Mouse (Mus musculus): Measurements from ENCODE around the gene Gm14459. TPM values are rescaled to one million over a fixed set of nuclear protein-coding genes. Genes with fewer than 3 reads are reported as not detected.
"Not testable (repeated sequence)": the region's sequence is repeated elsewhere in the genome, so short reads cannot be mapped to it uniquely, and the experiment has no call there.

Gene Gm14459
- polyA plus RNA-seq (2015; fragmentation: Nextera tagmentation; extraction: Ambion mirVana): not detected in 2 replicates

DNA sequence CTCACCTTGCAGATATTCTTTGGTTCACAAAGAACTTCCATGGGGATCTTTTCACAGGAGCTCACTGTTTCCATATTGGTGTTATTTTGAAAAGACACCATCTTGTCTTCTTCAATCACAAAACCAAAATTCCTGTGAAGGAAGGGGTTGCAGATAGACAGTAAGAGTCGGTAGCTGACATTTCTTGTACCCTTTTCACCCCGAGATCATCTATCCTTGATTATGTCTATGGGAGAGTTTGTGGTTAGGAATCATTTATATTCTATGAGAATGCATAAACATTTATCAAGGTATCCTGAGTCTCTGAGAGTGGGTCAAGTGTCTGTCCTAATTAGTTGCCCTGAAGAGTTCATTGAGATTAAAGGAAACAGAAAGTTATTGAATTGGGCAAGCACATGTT lies at the start of gene Gm14459:
TSS of gene Gm14459 (minus strand) at position 101 of the 400 bp plus-strand sequence.
- H3K4me1 ChIP-seq (ENCODE audit: insufficient read depth): no peaks in the 10 kb centered on the region
- no peak within 1 kb of the TSS for H3K4me3 ChIP-seq (ENCODE audit: low read depth, low read length)
- TF ChIP-seq EP300 (IDR thresholded peaks at IDR 0.05; ENCODE audit: low read depth) (no peak), CTCF (IDR thresholded peaks at IDR 0.05; ENCODE audit: low read depth) (no peak)
- DNase-seq (no peak), ATAC-seq (no peak)
- H3K9me3 ChIP-seq (ENCODE audit: low read length): no peaks in the 10 kb centered on the region
- H3K4me2 ChIP-seq (ENCODE audit: low read depth, low read length): no peak within 1 kb of the TSS
- 69% methylated on average over 2 of the region's 2 CpGs for WGBS (ENCODE audit: insufficient replicate concordance)
- no peaks in the 10 kb centered on the region for H3K36me3 ChIP-seq (replicated peaks; ENCODE audit: insufficient read depth, low read length)
- no peaks in the 10 kb centered on the region for H3K27me3 ChIP-seq (ENCODE audit: insufficient read depth, low read length)
- no peak within 1 kb of the TSS for H3K27ac ChIP-seq (ENCODE audit: low read depth)
- no peak within 1 kb of the TSS for H3K9ac ChIP-seq (replicated peaks)

DNA sequence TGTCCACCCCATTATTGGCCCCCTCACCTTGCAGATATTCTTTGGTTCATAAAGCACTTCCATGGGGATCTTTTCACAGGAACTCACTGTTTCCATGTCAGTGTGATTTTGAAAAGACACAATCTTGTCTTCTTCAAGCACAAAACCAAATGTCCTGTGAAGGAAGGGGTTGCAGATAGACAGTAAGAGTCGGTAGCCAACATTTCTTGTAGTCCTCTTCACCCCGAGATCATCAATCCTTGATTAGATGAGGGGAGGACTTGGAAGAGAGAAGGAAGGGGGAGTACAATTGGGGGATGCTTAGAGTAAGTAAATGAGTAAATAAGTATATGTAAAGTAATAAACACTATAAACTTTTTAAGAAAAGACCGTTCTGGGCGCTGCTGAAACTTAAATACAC lies 23.4 kb upstream of the Gm14459 start, which contains the start of gene Ssxb6:
TSS of gene Ssxb6 (minus strand) at position 101 of the 400 bp plus-strand sequence.
- H3K27ac ChIP-seq (ENCODE audit: low read depth); ATAC-seq; H3K4me2 ChIP-seq (ENCODE audit: low read depth, low read length); H3K4me1 ChIP-seq (ENCODE audit: insufficient read depth); DNase-seq; H3K27me3 ChIP-seq (ENCODE audit: insufficient read depth, low read length); H3K36me3 ChIP-seq (replicated peaks; ENCODE audit: insufficient read depth, low read length); H3K9ac ChIP-seq (replicated peaks); H3K4me3 ChIP-seq (ENCODE audit: low read depth, low read length); H3K9me3 ChIP-seq (ENCODE audit: low read length): not testable (repeated sequence)
- WGBS (ENCODE audit: insufficient replicate concordance): 60% methylated on average over 4 of the region's 4 CpGs

Other genes starting within 250 kb of the Gm14459 start
- not detected in 2 replicates for gene Ssxb10, start 197.5 kb downstream of the Gm14459 start, polyA plus RNA-seq (2015; fragmentation: Nextera tagmentation; extraction: Ambion mirVana)
- not detected in 2 replicates for gene Ssxb9, start 158.0 kb downstream of the Gm14459 start, polyA plus RNA-seq (2015; fragmentation: Nextera tagmentation; extraction: Ambion mirVana)
- not detected in 2 replicates for gene Ssxb1, start 111.6 kb downstream of the Gm14459 start, polyA plus RNA-seq (2015; fragmentation: Nextera tagmentation; extraction: Ambion mirVana)
- not detected in 2 replicates for gene Ssxb2, start 63.2 kb downstream of the Gm14459 start, polyA plus RNA-seq (2015; fragmentation: Nextera tagmentation; extraction: Ambion mirVana)
- gene Ssxb6, start 23.3 kb upstream of the Gm14459 start, polyA plus RNA-seq (2015; fragmentation: Nextera tagmentation; extraction: Ambion mirVana): not detected in 2 replicates
- not detected in 2 replicates for gene Ssxb3, start 66.9 kb upstream of the Gm14459 start, polyA plus RNA-seq (2015; fragmentation: Nextera tagmentation; extraction: Ambion mirVana)
- not detected in 2 replicates for gene Ssxb8, start 165.9 kb upstream of the Gm14459 start, polyA plus RNA-seq (2015; fragmentation: Nextera tagmentation; extraction: Ambion mirVana)
- gene Ssx9, start 223.5 kb upstream of the Gm14459 start, polyA plus RNA-seq (2015; fragmentation: Nextera tagmentation; extraction: Ambion mirVana): not detected in 2 replicates